ENCODE assay signal across 34 mouse cellular contexts in the genomic region with DNA sequence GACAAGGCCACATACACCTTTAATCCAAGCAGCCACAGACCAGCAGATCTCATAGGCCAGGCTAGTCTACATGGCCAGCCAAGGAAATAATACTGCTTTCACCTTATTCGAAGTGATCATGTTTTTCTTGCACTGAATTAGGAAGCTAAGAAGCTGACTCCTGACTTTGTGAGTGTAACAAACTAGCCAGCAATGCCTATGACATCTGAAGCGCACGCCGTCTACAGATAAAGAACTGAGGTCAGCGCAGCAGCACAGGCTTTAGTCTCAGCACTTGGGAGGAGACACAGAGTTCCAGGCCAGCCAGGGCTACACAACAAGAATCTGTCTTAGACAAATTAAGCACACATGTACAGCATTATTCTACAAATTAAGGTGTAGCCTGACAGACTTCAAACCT.
"Had no signal": no experiment of that assay in that cellular context is flagged by ENCODE, and none has a peak within 500 bp of the region (broad histone marks: within the 10 kb centered on the region; RNA-seq: fewer than 3 reads in every experiment).

No protein-coding gene starts in this region.

- H3K4me2 ChIP-seq: heart, embryonic 11.5 days; heart, embryonic 12.5 days; heart, embryonic 13.5 days; heart, embryonic 15.5 days; hindbrain, embryonic 12.5 days; hindbrain, embryonic 13.5 days; hindbrain, embryonic 14.5 days; hindbrain, embryonic 15.5 days; intestine, embryonic 15.5 days; kidney, embryonic 15.5 days had no signal

- DNase-seq: heart, postnatal 14 days; heart, postnatal 36 days; heart, postnatal 4 days; kidney, adult 11 months; kidney, adult 18-20 months; kidney, adult 2 months; kidney, adult 8-10 months; kidney, adult 9 months; kidney, postnatal 10 days; kidney, postnatal 14 days; kidney, postnatal 25 days; kidney, postnatal 36 days; kidney, postnatal 4 days; layer of hippocampus, adult 9-11 months; layer of hippocampus, postnatal 36 days had no signal

- H3K27ac ChIP-seq: heart, embryonic 10.5 days; heart, embryonic 13.5 days; heart, embryonic 15.5 days; hindbrain, embryonic 10.5 days; hindbrain, embryonic 12.5 days; hindbrain, embryonic 13.5 days; hindbrain, embryonic 14.5 days; hindbrain, embryonic 15.5 days; hindbrain, postnatal 0 days; intestine, embryonic 15.5 days; kidney, embryonic 15.5 days; kidney, postnatal 0 days; layer of hippocampus, adult 2 months had no signal

- ATAC-seq: hindbrain, embryonic 16.5 days; hindbrain, postnatal 0 days; inflammation-experienced regulatory T-cells, adult 6 months; intestine, embryonic 15.5 days; intestine, embryonic 16.5 days; intestine, postnatal 0 days had no signal

- H3K27me3 ChIP-seq: heart, embryonic 12.5 days; heart, embryonic 13.5 days; heart, embryonic 15.5 days; hindbrain, embryonic 12.5 days; hindbrain, embryonic 13.5 days; hindbrain, embryonic 15.5 days; intestine, embryonic 15.5 days; kidney, embryonic 15.5 days had no signal

- H3K9me3 ChIP-seq: heart, embryonic 10.5 days; heart, embryonic 12.5 days; heart, embryonic 13.5 days; heart, embryonic 15.5 days; hindbrain, embryonic 10.5 days; hindbrain, embryonic 12.5 days; hindbrain, embryonic 13.5 days; hindbrain, embryonic 15.5 days; intestine, embryonic 15.5 days; kidney, embryonic 15.5 days had no signal

- H3K4me3 ChIP-seq: heart, embryonic 10.5 days; heart, embryonic 12.5 days; heart, embryonic 13.5 days; heart, embryonic 15.5 days; hindbrain, embryonic 10.5 days; hindbrain, embryonic 12.5 days; hindbrain, embryonic 13.5 days; hindbrain, embryonic 15.5 days; intestine, embryonic 15.5 days; kidney, embryonic 15.5 days; layer of hippocampus, adult 2 months had no signal

- H3K4me1 ChIP-seq: heart, embryonic 10.5 days; heart, embryonic 12.5 days; heart, embryonic 13.5 days; heart, embryonic 15.5 days; hindbrain, embryonic 10.5 days; hindbrain, embryonic 12.5 days; hindbrain, embryonic 13.5 days; hindbrain, embryonic 15.5 days; intestine, embryonic 15.5 days; kidney, embryonic 15.5 days had no signal

- H3K9ac ChIP-seq: heart, embryonic 12.5 days; heart, embryonic 13.5 days; heart, embryonic 15.5 days; hindbrain, embryonic 12.5 days; hindbrain, embryonic 13.5 days; hindbrain, embryonic 14.5 days; hindbrain, embryonic 15.5 days; intestine, embryonic 15.5 days; kidney, embryonic 15.5 days had no signal
